Mouse (Mus musculus): ENCODE measurements around the gene Cluap1.

GRCm38 (mm10) chr16:3988410-3988809, 79.8 kb downstream of the Cluap1 start:
- TF ChIP-seq GATA1 (IDR thresholded peaks at IDR 0.05; ENCODE audit: borderline replicate concordance, low read length) (no peak), FLI1 (IDR thresholded peaks at IDR 0.05; ENCODE audit: low read length) (no peak)

Measured in megakaryocyte, embryonic 14.5 days (primary cell).